Mouse (Mus musculus): ENCODE data around the gene Zfp799.

Gene Zfp799

DNA sequence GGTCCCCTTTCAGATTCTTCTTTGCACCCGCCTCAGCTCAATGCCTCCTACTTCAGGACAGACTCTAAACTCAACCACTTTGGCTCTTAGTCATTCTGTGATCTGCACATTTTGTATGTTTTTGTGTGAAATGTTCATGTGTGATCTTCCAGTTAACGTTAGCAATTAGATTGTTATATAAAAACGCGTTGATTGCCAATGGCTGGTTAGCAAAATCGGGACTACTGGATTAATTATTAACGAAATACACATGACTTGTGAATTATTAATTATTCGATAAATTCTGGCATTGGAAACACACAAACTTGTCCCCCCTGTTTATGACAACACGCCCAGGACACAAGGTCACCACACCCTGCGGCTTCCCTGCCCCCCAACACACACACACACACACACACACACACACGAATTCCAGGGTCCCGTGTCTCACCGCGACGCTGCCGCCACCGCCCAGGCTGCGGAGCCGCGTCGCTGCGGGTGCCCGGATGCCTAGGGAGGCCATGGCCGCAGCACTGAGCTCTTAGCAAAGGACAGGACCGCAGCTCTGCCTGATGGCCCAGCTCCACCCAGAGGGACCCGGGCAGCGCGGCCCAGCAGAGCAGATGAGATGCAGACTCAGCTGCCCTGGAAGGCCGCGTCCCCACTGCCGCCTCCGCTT, 42.5 kb downstream of the Zfp799 start:
- peak in 1 of 2 experiments; percentile 15 for DNase-seq (ENCODE audit: low spot score in 2 of 2)

DNA sequence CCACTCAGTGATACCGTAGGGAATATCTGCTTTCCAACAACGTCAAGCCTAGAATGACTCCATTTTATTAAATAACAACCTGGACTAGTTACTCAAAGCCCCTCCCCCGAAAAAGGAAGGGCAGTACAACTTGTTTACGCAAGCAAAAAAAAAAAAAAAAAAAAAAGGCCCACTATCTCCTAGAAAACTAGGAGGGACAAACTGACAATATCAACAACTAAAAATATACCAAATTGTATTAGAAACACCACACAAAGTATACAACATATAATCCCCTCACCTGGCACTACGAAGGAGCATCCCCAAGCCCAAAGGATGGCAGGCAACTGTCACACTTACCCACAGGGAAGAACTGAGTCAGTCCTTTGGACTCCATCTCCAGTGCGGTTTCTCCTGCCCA, 43.1 kb downstream of the Zfp799 start:
- no peak for DNase-seq (ENCODE audit: low spot score in 2 of 2)

DNA sequence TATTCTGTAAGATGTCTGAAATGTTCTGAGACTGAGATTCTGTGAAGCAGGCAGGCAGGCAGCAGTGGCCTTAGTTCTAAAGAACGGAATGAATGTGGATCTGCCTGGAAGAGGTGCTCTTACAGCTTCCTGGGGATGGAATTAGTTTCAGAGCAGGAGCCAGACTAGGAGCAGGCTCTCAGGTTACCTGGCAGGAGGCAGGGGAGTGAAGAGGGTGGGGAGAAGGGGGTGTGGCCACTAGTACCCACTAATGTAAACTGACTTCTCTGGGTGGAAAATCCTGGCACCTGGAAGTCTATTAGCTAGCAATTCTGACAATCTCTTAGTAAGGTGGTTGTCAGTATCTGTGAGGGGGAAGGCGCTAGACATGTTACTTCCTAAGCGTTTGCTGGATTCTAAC, 44.4 kb downstream of the Zfp799 start:
- DNase-seq (ENCODE audit: low spot score in 2 of 2): no peak

DNA sequence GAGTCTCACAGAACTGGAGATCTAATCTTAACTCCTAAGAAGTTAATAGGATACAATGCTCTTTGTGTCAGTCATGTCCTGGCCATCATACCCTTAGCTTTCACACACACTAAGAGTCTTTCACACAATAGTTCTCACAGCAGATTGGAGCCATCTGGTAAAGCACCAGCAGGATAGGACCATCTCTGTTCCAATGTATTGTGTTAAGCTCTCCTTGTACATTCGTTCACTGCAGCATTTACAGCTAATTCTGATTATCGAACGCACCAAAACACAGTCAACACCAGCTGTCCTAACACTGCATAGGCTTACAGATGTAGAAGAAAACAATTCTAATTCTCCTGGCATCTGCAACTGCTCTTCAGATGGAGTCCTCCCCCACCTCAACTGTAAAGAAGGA, 52.5 kb downstream of the Zfp799 start:
- DNase-seq (ENCODE audit: low spot score in 2 of 2): no peak

DNA sequence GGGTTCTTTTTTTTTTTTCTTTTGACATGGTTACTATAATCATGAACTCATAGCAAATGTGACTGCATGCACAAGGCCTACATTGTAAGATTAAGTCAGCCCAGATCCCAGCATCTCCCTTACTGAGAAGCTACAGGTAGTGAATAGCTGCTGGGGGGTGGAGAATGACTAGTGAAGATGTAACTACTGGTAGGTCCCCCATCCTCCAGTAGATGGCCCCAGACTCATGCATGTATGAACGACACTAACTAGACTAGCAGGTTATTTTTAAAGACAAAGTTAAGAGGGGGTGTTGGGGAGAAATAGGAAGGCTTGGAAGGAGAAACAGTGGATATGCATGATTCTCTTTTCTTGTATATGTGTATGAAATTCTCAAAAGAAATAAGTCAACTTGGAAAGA, 58.8 kb downstream of the Zfp799 start:
- no peak for DNase-seq (ENCODE audit: low spot score in 2 of 2)

DNA sequence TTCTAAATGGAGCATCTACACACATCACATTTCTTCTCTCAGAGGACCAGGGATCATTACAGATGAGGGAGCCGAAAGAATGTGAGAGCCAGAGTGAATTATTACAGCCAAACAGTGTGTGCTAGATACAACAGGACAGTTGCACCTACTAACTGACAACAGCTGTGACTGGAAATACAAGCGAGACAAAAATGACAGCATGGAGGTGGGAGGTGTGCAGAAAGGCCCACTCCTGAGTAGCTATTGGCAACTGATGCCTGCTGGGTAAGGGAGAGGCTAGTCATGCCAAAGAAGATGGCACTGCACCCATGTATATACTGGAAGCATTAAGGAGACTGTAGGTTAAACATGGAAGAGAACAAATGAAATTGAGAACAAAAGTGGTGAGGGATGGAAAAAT, 63.6 kb downstream of the Zfp799 start:
- DNase-seq (ENCODE audit: low spot score in 2 of 2): no peak
